In the genomic region with DNA sequence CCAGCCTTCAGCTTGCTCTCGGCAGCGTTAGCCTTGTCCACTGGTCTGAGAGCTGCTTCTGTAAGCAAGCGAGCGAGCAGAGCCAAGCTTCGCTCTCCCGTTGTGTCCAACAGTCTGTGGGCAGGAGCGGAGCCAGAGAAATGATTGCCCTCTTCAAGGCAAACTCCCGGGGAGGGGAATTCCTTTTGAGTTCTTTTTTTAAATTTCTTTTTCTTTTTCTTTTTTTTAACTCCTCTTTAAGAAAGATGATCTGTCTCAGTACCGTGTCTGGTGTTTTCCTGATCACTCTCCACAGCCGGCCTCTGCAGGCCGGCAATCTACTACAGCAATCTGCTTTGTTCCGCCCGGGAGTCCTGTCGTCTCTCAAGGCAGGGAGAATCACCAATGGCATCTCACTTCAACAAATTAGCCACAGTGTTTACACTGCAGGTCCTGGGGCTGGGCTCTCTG, we compare ENCODE assay signal across 8 mouse cellular contexts.
DNase-seq lines count a peak whose midpoint lies in the region; ATAC-seq and TF ChIP-seq lines count a peak whose summit lies in the region.

No protein-coding gene starts in this region.

- peak overlapping the region; percentile 51 for H3K4me2 ChIP-seq in forebrain, embryonic 13.5 days
- peak overlapping the region; percentile 46 for H3K4me2 ChIP-seq in intestine, embryonic 15.5 days (replicated peaks)
- H3K4me2 ChIP-seq in midbrain, embryonic 13.5 days (replicated peaks): peak overlapping the region; percentile 37

- H3K4me1 ChIP-seq in heart, embryonic 10.5 days: peaks cover 26% of the 10 kb centered on the region
- peaks cover 27% of the 10 kb centered on the region for H3K4me1 ChIP-seq in forebrain, embryonic 13.5 days
- 0 out of 2 replicates have a peak, but pooled peaks cover 2% of the 10 kb centered on the region for H3K4me1 ChIP-seq in intestine, embryonic 15.5 days (replicated peaks)
- peaks cover 17% of the 10 kb centered on the region for H3K4me1 ChIP-seq in midbrain, embryonic 13.5 days (replicated peaks)

- H3K9ac ChIP-seq in forebrain, embryonic 13.5 days: peak overlapping the region; percentile 44
- H3K9ac ChIP-seq in intestine, embryonic 15.5 days: no peak overlapping the region
- peak overlapping the region; percentile 5; the same call in 1 of the 2 replicates for H3K9ac ChIP-seq in midbrain, embryonic 13.5 days (replicated peaks)

- intact Hi-C loops in heart, postnatal 25 days (cut with DNase I): no loop called here

- H3K27ac ChIP-seq in heart, embryonic 10.5 days: peak overlapping the region; percentile 81
- no peak overlapping the region for H3K27ac ChIP-seq in forebrain, embryonic 13.5 days
- H3K27ac ChIP-seq in intestine, embryonic 15.5 days: peak overlapping the region; percentile 10; the same call in 1 of the 2 replicates
- H3K27ac ChIP-seq in midbrain, embryonic 13.5 days: no peak overlapping the region
- no peak overlapping the region for H3K27ac ChIP-seq in layer of hippocampus, adult 2 months

- peak overlapping the region; percentile 43 for H3K4me3 ChIP-seq in heart, embryonic 10.5 days
- H3K4me3 ChIP-seq in forebrain, embryonic 13.5 days: peak overlapping the region; percentile 14; the same call in 1 of the 2 replicates
- no peak overlapping the region for H3K4me3 ChIP-seq in intestine, embryonic 15.5 days (replicated peaks)
- H3K4me3 ChIP-seq in midbrain, embryonic 13.5 days (replicated peaks): 0 out of 2 replicates have a peak overlapping the region, but pooled peaks have one; percentile 7
- no peak overlapping the region for H3K4me3 ChIP-seq in layer of hippocampus, adult 2 months

- no peaks in the 10 kb centered on the region for H3K27me3 ChIP-seq in heart, embryonic 10.5 days (ENCODE audit: insufficient read depth, poor library complexity, severe bottlenecking)
- 0 out of 2 replicates have a peak, but pooled peaks cover 4% of the 10 kb centered on the region for H3K27me3 ChIP-seq in forebrain, embryonic 13.5 days
- H3K27me3 ChIP-seq in intestine, embryonic 15.5 days (replicated peaks): no peaks in the 10 kb centered on the region
- 0 out of 2 replicates have a peak, but pooled peaks cover 3% of the 10 kb centered on the region for H3K27me3 ChIP-seq in midbrain, embryonic 13.5 days

- no peak for TF ChIP-seq CTCF in layer of hippocampus, adult 2 months (conservative IDR thresholded peaks at IDR 0.05)

- WGBS in heart, embryonic 10.5 days: 5% methylated on average over 14 of the region's 14 CpGs
- WGBS in forebrain, embryonic 13.5 days: 5% methylated on average over 14 of the region's 14 CpGs
- WGBS in intestine, embryonic 15.5 days: 10% methylated on average over 14 of the region's 14 CpGs
- 3% methylated on average over 14 of the region's 14 CpGs for WGBS in midbrain, embryonic 13.5 days

- no peaks in the 10 kb centered on the region for H3K9me3 ChIP-seq in heart, embryonic 10.5 days
- 0 out of 2 replicates have a peak, but pooled peaks cover 3% of the 10 kb centered on the region for H3K9me3 ChIP-seq in forebrain, embryonic 13.5 days (replicated peaks)
- H3K9me3 ChIP-seq in intestine, embryonic 15.5 days: no peaks in the 10 kb centered on the region
- H3K9me3 ChIP-seq in midbrain, embryonic 13.5 days: no peaks in the 10 kb centered on the region

- no peaks in the 10 kb centered on the region for H3K36me3 ChIP-seq in heart, embryonic 10.5 days
- no peaks in the 10 kb centered on the region for H3K36me3 ChIP-seq in forebrain, embryonic 13.5 days (ENCODE audit: poor library complexity, severe bottlenecking)
- H3K36me3 ChIP-seq in intestine, embryonic 15.5 days: no peaks in the 10 kb centered on the region
- no peaks in the 10 kb centered on the region for H3K36me3 ChIP-seq in midbrain, embryonic 13.5 days

- no peak for DNase-seq in heart, embryonic 10.5 days (ENCODE audit: low spot score)
- no peak for DNase-seq in heart, postnatal 25 days (ENCODE audit: low spot score)
- DNase-seq in adrenal gland, postnatal 36 days: peak; percentile 56 to 67
- DNase-seq in layer of hippocampus, adult 2 months (ENCODE audit: low spot score in 2 of 2): no peak
- DNase-seq in thymus, postnatal 14 days: no peak

- peak; percentile 62; the same call in 1 of the 2 replicates for ATAC-seq in forebrain, embryonic 13.5 days
- ATAC-seq in intestine, embryonic 15.5 days: peak; percentile 77
- ATAC-seq in midbrain, embryonic 13.5 days: peak; percentile 79

Comparison
In these comparisons a context has a peak if more than half of its experiments do, and no peak if none do; other contexts are left out.
1. DNase-seq: peak in adrenal gland, postnatal 36 days (2 of 2); none in heart, embryonic 10.5 days (single experiment), heart, postnatal 25 days (single experiment), layer of hippocampus, adult 2 months (0 of 2) and thymus, postnatal 14 days (single experiment).
2. H3K27ac ChIP-seq: peak in heart, embryonic 10.5 days (single experiment) and intestine, embryonic 15.5 days (single experiment); none in forebrain, embryonic 13.5 days (single experiment), midbrain, embryonic 13.5 days (single experiment) and layer of hippocampus, adult 2 months (single experiment).
3. H3K4me3 ChIP-seq: peak in heart, embryonic 10.5 days (single experiment), forebrain, embryonic 13.5 days (single experiment) and midbrain, embryonic 13.5 days (single experiment); none in intestine, embryonic 15.5 days (single experiment) and layer of hippocampus, adult 2 months (single experiment).
4. Peak in every context shown above with its lines, with median percentiles within 50 percentile points of each other: ATAC-seq and H3K4me2 ChIP-seq.